Mouse (Mus musculus) cerebellum, adult 2 months (tissue): ENCODE measurements around the gene Cfap54.

ENCODE experiments used
- CTCF ChIP-seq: fragments of 200-500 bp; IDR thresholded peaks from 2 replicates; pipeline ENCODE4 v1.5.1; 2011; ENCODE audit warnings: low read depth, mild to moderate bottlenecking, control low read depth, low read length, moderate library complexity, borderline replicate concordance; ENCODE audit not compliant: insufficient read depth
- POLR2A ChIP-seq: fragments of 200-500 bp; IDR thresholded peaks from 2 replicates; pipeline ENCODE4 v1.6.1; 2011; ENCODE audit warnings: low read length, control low read depth, borderline replicate concordance; ENCODE audit not compliant: insufficient read depth

- TF ChIP-seq CTCF, result no peak
- no peak for TF ChIP-seq POLR2A
These were observed 6.1 kb upstream of the Cfap54 start for GRCm38 (mm10) chr10:93087504-93087903.
